8 mouse cellular contexts compared by ENCODE assay signal in the genomic region with DNA sequence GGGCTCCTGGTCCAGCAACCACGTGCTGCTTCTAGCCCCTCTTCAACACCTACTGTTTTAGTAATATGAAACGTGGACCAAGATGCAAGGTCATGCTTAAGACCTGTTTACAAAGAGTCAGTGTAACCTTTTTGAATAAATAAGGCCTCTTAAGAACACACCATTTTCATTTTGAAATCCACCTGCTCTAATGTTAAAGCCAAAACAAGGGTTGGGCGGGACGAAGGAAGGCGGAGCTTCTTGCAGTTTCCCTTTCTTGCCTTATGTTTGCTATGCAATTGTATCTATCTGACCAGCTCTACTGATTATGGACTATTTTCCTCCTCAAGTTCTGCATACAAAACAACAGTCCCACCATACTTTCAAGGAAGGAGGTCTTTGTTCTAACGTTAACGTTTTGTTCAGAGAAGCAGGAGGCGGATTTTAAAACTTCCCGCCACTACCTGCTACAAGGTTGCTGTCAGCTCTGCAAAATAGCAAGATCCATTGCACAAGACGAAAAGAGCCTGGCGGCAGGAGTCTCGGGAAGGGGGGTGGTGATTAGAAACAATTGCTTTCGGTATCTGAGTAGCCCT. TPM values are rescaled to one million over a fixed set of nuclear protein-coding genes. Genes with fewer than 3 reads are reported as not detected.
A peak's percentile ranks its signal among the peaks of the same experiment; 100 is the strongest.
DNase-seq lines count a peak whose midpoint lies in the region; ATAC-seq and TF ChIP-seq lines count a peak whose summit lies in the region.

No protein-coding gene starts in this region.

- H3K4me2 ChIP-seq in hindbrain, embryonic 16.5 days (ENCODE audit: low read length), result peak overlapping the region; percentile 66
- H3K4me2 ChIP-seq in liver, embryonic 11.5 days, result peak overlapping the region; percentile 61

- H3K9me3 ChIP-seq in hindbrain, embryonic 16.5 days (ENCODE audit: control insufficient read depth, low read length), result no peaks in the 10 kb centered on the region
- no peaks in the 10 kb centered on the region for H3K9me3 ChIP-seq in liver, embryonic 11.5 days (ENCODE audit: control insufficient read depth, low read length)

- peak overlapping the region; percentile 56 for H3K4me3 ChIP-seq in embryonic fibroblast, embryonic 13.5 days (ENCODE audit: insufficient read depth, low read length)
- peak overlapping the region; percentile 52 for H3K4me3 ChIP-seq in hindbrain, embryonic 16.5 days (ENCODE audit: low read length)
- H3K4me3 ChIP-seq in liver, embryonic 11.5 days (ENCODE audit: low read depth, low read length), result peak overlapping the region; percentile 56

- H3K4me1 ChIP-seq in embryonic fibroblast, embryonic 13.5 days (ENCODE audit: control insufficient read depth, insufficient read depth, low read length), result no peaks in the 10 kb centered on the region
- H3K4me1 ChIP-seq in hindbrain, embryonic 16.5 days (ENCODE audit: control insufficient read depth, insufficient read depth, low read depth, low read length), result no peaks in the 10 kb centered on the region
- H3K4me1 ChIP-seq in liver, embryonic 11.5 days (replicated peaks; ENCODE audit: control insufficient read depth, insufficient read depth, low read length), result no peaks in the 10 kb centered on the region

- H3K9ac ChIP-seq in hindbrain, embryonic 16.5 days (ENCODE audit: low read depth, low read length), result peak overlapping the region; percentile 45; the same call in 1 of the 2 replicates
- peak overlapping the region; percentile 53 for H3K9ac ChIP-seq in liver, embryonic 11.5 days (ENCODE audit: low read depth, low read length)

- WGBS in hindbrain, embryonic 16.5 days, result 24% methylated on average over 13 of the region's 13 CpGs
- WGBS in liver, embryonic 11.5 days, result 30% methylated on average over 13 of the region's 13 CpGs

- no peak for TF ChIP-seq POLR2A in embryonic fibroblast, embryonic 13.5 days (IDR thresholded peaks at IDR 0.05; ENCODE audit: low read depth, low read length)

- no peaks in the 10 kb centered on the region for H3K36me3 ChIP-seq in hindbrain, embryonic 16.5 days (ENCODE audit: control insufficient read depth, insufficient read depth, low read length)
- no peaks in the 10 kb centered on the region for H3K36me3 ChIP-seq in liver, embryonic 11.5 days (ENCODE audit: control insufficient read depth, insufficient read depth, low read length)

- TF ChIP-seq CTCF in embryonic fibroblast, embryonic 13.5 days (IDR thresholded peaks at IDR 0.05; ENCODE audit: borderline replicate concordance, insufficient read depth, low read length), result no peak

- no peak for ATAC-seq in hindbrain, embryonic 16.5 days
- ATAC-seq in liver, embryonic 11.5 days (replicated peaks; ENCODE audit: low FRiP score), result no peak

- H3K27ac ChIP-seq in embryonic fibroblast, embryonic 13.5 days (ENCODE audit: insufficient read depth, low read length), result no peak overlapping the region
- H3K27ac ChIP-seq in hindbrain, embryonic 16.5 days (ENCODE audit: low read depth, low read length), result no peak overlapping the region
- H3K27ac ChIP-seq in liver, embryonic 11.5 days (ENCODE audit: low read depth, low read length), result no peak overlapping the region; the same call in 1 of the 2 replicates

- peak; percentile 44 for DNase-seq in adrenal gland, adult 2 months
- no peak for DNase-seq in adrenal gland, adult 18-20 months (ENCODE audit: low spot score in 2 of 2)
- peak; percentile 75 for DNase-seq in MEL-GATA-1-ER (ENCODE audit: extremely low read depth, low read depth)
- no peak for DNase-seq in liver, embryonic 11.5 days (ENCODE audit: low spot score)
- DNase-seq in naive thymus-derived CD4-positive, alpha-beta T cell, adult 2 months (ENCODE audit: low read depth), result peak; percentile 57
- DNase-seq in layer of hippocampus, postnatal 25 days (ENCODE audit: extremely low spot score in 1 of 2, low spot score in 1 of 2), result no peak

- no peaks in the 10 kb centered on the region for H3K27me3 ChIP-seq in hindbrain, embryonic 16.5 days (replicated peaks; ENCODE audit: control insufficient read depth, insufficient read depth, low read length)
- H3K27me3 ChIP-seq in liver, embryonic 11.5 days (replicated peaks; ENCODE audit: control insufficient read depth, insufficient read depth, low read length), result no peaks in the 10 kb centered on the region

RNA-seq across cellular contexts. Expression of gene Hmgn5, which starts 1.5 kb away (rescaled TPM):
- total RNA-seq in adrenal gland, adult 2 months (2021), result 10 to 100 TPM; 13.0 to 17.0 TPM
- 0.04 TPM in 1 of 2 replicates, not detected in the other for polyA plus RNA-seq in adrenal gland, adult 2 months (2012; rRNA removed)
- 10 to 100 TPM; 11.8 to 13.5 TPM for total RNA-seq in adrenal gland, adult 18-20 months (2021)
- 7.2 and 9.7 TPM in 2 replicates for polyA plus RNA-seq in embryonic fibroblast, embryonic 13.5 days (2011; ENCODE audit: insufficient read length, low read depth, missing spikeins)
- 9.6 and 10.1 TPM in 2 replicates for polyA plus RNA-seq in hindbrain, embryonic 16.5 days (2015; fragmentation: Nextera tagmentation; extraction: Ambion mirVana)
- 23.8 and 29.4 TPM in 2 replicates for polyA plus RNA-seq in liver, embryonic 11.5 days (2014; fragmentation: Nextera tagmentation; extraction: Ambion mirVana)
- total RNA-seq in layer of hippocampus, postnatal 25 days (2021), result 1 to 10 TPM; 8.4 to 9.6 TPM

Comparison
In these comparisons a context has a peak if more than half of its experiments do, and no peak if none do; other contexts are left out.
1. DNase-seq: peak in adrenal gland, adult 2 months (single experiment), MEL-GATA-1-ER (single experiment) and naive thymus-derived CD4-positive, alpha-beta T cell, adult 2 months (single experiment); none in adrenal gland, adult 18-20 months (0 of 2), liver, embryonic 11.5 days (single experiment) and layer of hippocampus, postnatal 25 days (0 of 2).
2. Peak in every context shown above with its lines, with median percentiles within 50 percentile points of each other: H3K4me3 ChIP-seq.